In the genomic region with DNA sequence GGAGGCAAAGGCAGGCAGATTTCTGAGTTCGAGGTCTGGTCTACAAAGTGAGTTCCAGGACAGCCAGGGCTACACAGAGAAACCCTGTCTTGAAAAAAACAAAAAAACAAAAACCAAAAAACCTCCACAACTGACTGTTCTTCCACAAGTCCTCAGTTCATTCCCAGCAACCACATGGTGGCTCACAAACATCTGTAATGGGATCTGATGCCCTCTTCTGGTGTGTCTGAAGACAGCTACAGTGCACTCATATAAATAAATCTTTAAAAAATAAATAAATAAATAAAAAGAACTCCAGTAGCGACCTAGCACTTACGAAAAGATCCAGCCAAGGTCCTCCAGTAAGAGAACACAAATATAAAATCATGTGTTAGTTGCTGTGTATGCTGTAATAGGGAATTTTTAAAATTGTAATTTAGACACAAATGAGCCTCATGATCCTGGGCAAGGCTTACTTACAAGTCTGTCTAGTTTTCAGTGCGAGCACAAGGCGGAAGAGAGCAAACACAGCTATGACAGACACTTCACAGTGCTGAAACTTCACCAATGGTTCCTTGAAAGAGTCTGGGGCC, we compare ENCODE assay signal across 8 mouse cellular contexts. TPM values are rescaled to one million over a fixed set of nuclear protein-coding genes. Genes with fewer than 3 reads are reported as not detected.
DNase-seq lines count a peak whose midpoint lies in the region; ATAC-seq and TF ChIP-seq lines count a peak whose summit lies in the region.

No protein-coding gene starts in this region.

- peak overlapping the region; percentile 86 for H3K9ac ChIP-seq in hindbrain, embryonic 14.5 days
- H3K9ac ChIP-seq in midbrain, embryonic 15.5 days, result peak overlapping the region; percentile 88

- no peak overlapping the region for H3K27ac ChIP-seq in kidney, adult 2 months (ENCODE audit: insufficient read depth, low read depth, low read length)
- peak overlapping the region; percentile 92 for H3K27ac ChIP-seq in bone marrow, adult 2 months (ENCODE audit: control insufficient read depth, insufficient read depth, low read depth, low read length, poor library complexity)
- peak overlapping the region; percentile 98 for H3K27ac ChIP-seq in hindbrain, embryonic 14.5 days
- H3K27ac ChIP-seq in midbrain, embryonic 15.5 days, result peak overlapping the region; percentile 99

- DNase-seq in kidney, adult 2 months, result no peak
- DNase-seq in kidney, postnatal 36 days, result no peak
- no peak for DNase-seq in hindbrain, embryonic 14.5 days (ENCODE audit: low spot score)
- no peak for DNase-seq in adrenal gland, adult 8-10 months
- DNase-seq in cerebellum, adult 8-10 months, result no peak
- no peak for DNase-seq in spleen, postnatal 10 days (ENCODE audit: low spot score in 2 of 2)

- 21% methylated on average over 5 of the region's 5 CpGs for WGBS in kidney, adult 2 months
- 32% methylated on average over 5 of the region's 5 CpGs for WGBS in bone marrow, adult 2 months
- WGBS in hindbrain, embryonic 14.5 days, result 44% methylated on average over 5 of the region's 5 CpGs
- WGBS in midbrain, embryonic 15.5 days, result 35% methylated on average over 5 of the region's 5 CpGs

- no peak for TF ChIP-seq POLR2A in kidney, adult 2 months (IDR thresholded peaks at IDR 0.05; ENCODE audit: low read depth, low read length)
- no peak for TF ChIP-seq POLR2A in bone marrow, adult 2 months (IDR thresholded peaks at IDR 0.05; ENCODE audit: borderline replicate concordance, control insufficient read depth, low read depth, low read length)

- no peaks in the 10 kb centered on the region; the same call in 1 of the 2 replicates for H3K36me3 ChIP-seq in kidney, adult 2 months (ENCODE audit: control insufficient read depth, insufficient read depth, low read length)
- peaks cover 31% of the 10 kb centered on the region for H3K36me3 ChIP-seq in hindbrain, embryonic 14.5 days (replicated peaks; ENCODE audit: control insufficient read depth, insufficient read depth)
- peaks cover 17% of the 10 kb centered on the region; the same call in 1 of the 2 replicates for H3K36me3 ChIP-seq in midbrain, embryonic 15.5 days (replicated peaks)

- H3K4me1 ChIP-seq in kidney, adult 2 months (ENCODE audit: control insufficient read depth, insufficient read depth, low read length), result no peaks in the 10 kb centered on the region; the same call in 1 of the 2 replicates
- H3K4me1 ChIP-seq in bone marrow, adult 2 months (ENCODE audit: control insufficient read depth, insufficient read depth, low read length), result no peaks in the 10 kb centered on the region; the same call in 1 of the 2 replicates
- H3K4me1 ChIP-seq in hindbrain, embryonic 14.5 days (replicated peaks; ENCODE audit: control insufficient read depth, insufficient read depth, low read length), result 0 out of 2 replicates have a peak, but pooled peaks cover 3% of the 10 kb centered on the region
- peaks cover 4% of the 10 kb centered on the region; the same call in 1 of the 2 replicates for H3K4me1 ChIP-seq in midbrain, embryonic 15.5 days

- H3K9me3 ChIP-seq in hindbrain, embryonic 14.5 days (ENCODE audit: control insufficient read depth, low read length), result no peaks in the 10 kb centered on the region
- no peaks in the 10 kb centered on the region for H3K9me3 ChIP-seq in midbrain, embryonic 15.5 days

- no peak for TF ChIP-seq CTCF in kidney, adult 2 months (conservative IDR thresholded peaks at IDR 0.05; ENCODE audit: insufficient read depth, insufficient read length, low read depth, low read length)
- TF ChIP-seq CTCF in bone marrow, adult 2 months (IDR thresholded peaks at IDR 0.05; ENCODE audit: control insufficient read depth, insufficient read depth, low read length), result no peak

- H3K27me3 ChIP-seq in kidney, adult 2 months (replicated peaks; ENCODE audit: control insufficient read depth, insufficient read depth, low read length), result no peaks in the 10 kb centered on the region
- H3K27me3 ChIP-seq in hindbrain, embryonic 14.5 days (ENCODE audit: control insufficient read depth, insufficient read depth, low read length), result no peaks in the 10 kb centered on the region
- H3K27me3 ChIP-seq in midbrain, embryonic 15.5 days (replicated peaks), result no peaks in the 10 kb centered on the region

- H3K4me3 ChIP-seq in kidney, adult 2 months (ENCODE audit: insufficient read depth, low read depth, low read length), result peak overlapping the region; percentile 88
- H3K4me3 ChIP-seq in bone marrow, adult 2 months (replicated peaks; ENCODE audit: control insufficient read depth, low read depth, low read length), result peak overlapping the region; percentile 91
- peak overlapping the region; percentile 71 for H3K4me3 ChIP-seq in hindbrain, embryonic 14.5 days (replicated peaks; ENCODE audit: low read length)
- peak overlapping the region; percentile 91 for H3K4me3 ChIP-seq in midbrain, embryonic 15.5 days

- peak; percentile 7; the same call in 1 of the 2 replicates for ATAC-seq in hindbrain, embryonic 14.5 days (ENCODE audit: low FRiP score)
- ATAC-seq in midbrain, embryonic 15.5 days (replicated peaks), result peak; percentile 28

- H3K4me2 ChIP-seq in hindbrain, embryonic 14.5 days (replicated peaks), result peak overlapping the region; percentile 64
- peak overlapping the region; percentile 66 for H3K4me2 ChIP-seq in midbrain, embryonic 15.5 days

RNA-seq across cellular contexts. Expression of gene Rpf1, which starts 0.9 kb away (rescaled TPM):
- 9.9 and 13.6 TPM in 2 replicates for polyA plus RNA-seq in kidney, adult 2 months (2012; rRNA removed)
- polyA plus RNA-seq in bone marrow, adult 2 months (2011; ENCODE audit: insufficient read depth, insufficient read length, low replicate concordance, missing spikeins), result 35.1 and 55.3 TPM in 2 replicates
- 35.4 and 40.7 TPM in 2 replicates for polyA plus RNA-seq in hindbrain, embryonic 14.5 days (2014; fragmentation: Nextera tagmentation; extraction: Ambion mirVana)
- polyA plus RNA-seq in midbrain, embryonic 15.5 days (2015; fragmentation: Nextera tagmentation; extraction: Ambion mirVana), result 38.6 and 39.5 TPM in 2 replicates
- total RNA-seq in adrenal gland, adult 8-10 months (2022), result 10 to 100 TPM; 25.5 to 34.4 (median 31.9) TPM

RNA-seq across cellular contexts. Expression of gene Gng5, which starts 20.7 kb away (rescaled TPM):
- polyA plus RNA-seq in kidney, adult 2 months (2012; rRNA removed), result 567 and 600 TPM in 2 replicates
- polyA plus RNA-seq in bone marrow, adult 2 months (2011; ENCODE audit: insufficient read depth, insufficient read length, low replicate concordance, missing spikeins), result 41.2 and 87.8 TPM in 2 replicates
- 339 and 421 TPM in 2 replicates for polyA plus RNA-seq in hindbrain, embryonic 14.5 days (2014; fragmentation: Nextera tagmentation; extraction: Ambion mirVana)
- 289 and 293 TPM in 2 replicates for polyA plus RNA-seq in midbrain, embryonic 15.5 days (2015; fragmentation: Nextera tagmentation; extraction: Ambion mirVana)
- total RNA-seq in adrenal gland, adult 8-10 months (2022), result 100 to 1,000 TPM; 186 to 235 (median 206) TPM

RNA-seq across cellular contexts. Expression of gene Spata1, which starts 20.8 kb away (rescaled TPM):
- 0.79 and 0.89 TPM in 2 replicates for polyA plus RNA-seq in kidney, adult 2 months (2012; rRNA removed)
- 14.4 TPM in 1 of 2 replicates, not detected in the other for polyA plus RNA-seq in bone marrow, adult 2 months (2011; ENCODE audit: insufficient read depth, insufficient read length, low replicate concordance, missing spikeins)
- polyA plus RNA-seq in hindbrain, embryonic 14.5 days (2014; fragmentation: Nextera tagmentation; extraction: Ambion mirVana), result 4.0 and 6.0 TPM in 2 replicates
- 4.2 and 5.5 TPM in 2 replicates for polyA plus RNA-seq in midbrain, embryonic 15.5 days (2015; fragmentation: Nextera tagmentation; extraction: Ambion mirVana)
- 1 to 10 TPM; 1.2 to 4.7 (median 2.8) TPM for total RNA-seq in adrenal gland, adult 8-10 months (2022)

RNA-seq across cellular contexts. Expression of gene Uox, which starts 49.9 kb away (rescaled TPM):
- polyA plus RNA-seq in kidney, adult 2 months (2012; rRNA removed), result 0.19 TPM in 1 of 2 replicates, not detected in the other
- 1.2 and 3.8 TPM in 2 replicates for polyA plus RNA-seq in bone marrow, adult 2 months (2011; ENCODE audit: insufficient read depth, insufficient read length, low replicate concordance, missing spikeins)
- polyA plus RNA-seq in hindbrain, embryonic 14.5 days (2014; fragmentation: Nextera tagmentation; extraction: Ambion mirVana), result not detected in 2 replicates
- polyA plus RNA-seq in midbrain, embryonic 15.5 days (2015; fragmentation: Nextera tagmentation; extraction: Ambion mirVana), result 0.09 TPM in 1 of 2 replicates, not detected in the other
- under 1 TPM in 2 of 4 experiments, not detected in 2; 0.23 to 0.70 TPM for total RNA-seq in adrenal gland, adult 8-10 months (2022)
